Mouse (Mus musculus) liver, embryonic 14.5 days (tissue): ENCODE measurements at regions not wholly inside any gene's neighbourhood (a gene's known extent, or its start where the extent isn't known, plus 50 kb on each side); places are given as distances from the start of the nearest gene placed in this dataset.

Experiments used
- CTCF ChIP-seq: IDR thresholded peaks from 2 replicates; pipeline ENCODE4 v1.5.1; 2016; ENCODE audit warnings: antibody characterized with exemption, low read depth, control low read depth
- EP300 ChIP-seq: IDR thresholded peaks from 2 replicates; pipeline ENCODE4 v1.6.1; 2016; ENCODE audit warnings: antibody characterized with exemption, low read depth

DNA sequence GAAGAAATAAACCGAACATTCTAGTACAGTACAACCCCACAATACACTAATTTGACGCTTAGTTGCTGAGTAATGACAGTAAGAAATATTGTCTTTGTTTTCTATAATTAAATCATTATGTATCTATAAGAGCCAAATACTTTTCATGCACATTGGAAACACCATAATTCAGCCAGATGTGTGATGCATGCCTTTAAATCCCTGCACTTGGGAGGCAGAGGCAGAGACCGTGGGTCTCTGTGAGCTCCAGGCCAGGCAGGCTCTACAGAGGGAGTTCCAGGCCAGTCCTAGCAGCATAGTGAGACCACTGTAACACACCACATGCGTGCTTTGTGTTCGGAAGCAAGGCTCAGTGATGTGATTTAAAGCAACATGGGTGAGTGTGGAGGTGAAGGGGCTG, 208.2 kb downstream of the Uaca start:
- TF ChIP-seq EP300 (no peak), CTCF (no peak)
